Mouse (Mus musculus): ENCODE data around the gene Vmn1r221. TPM values are rescaled to one million over a fixed set of nuclear protein-coding genes. Genes with fewer than 3 reads are reported as not detected.

Vmn1r221 gene
- polyA plus RNA-seq (2014; fragmentation: Illumina TruSeq; extraction: RNeasy Lipid Tissue Mini Kit (QIAGEN cat#74804); ENCODE audit: low read depth, low replicate concordance), result not detected

DNA sequence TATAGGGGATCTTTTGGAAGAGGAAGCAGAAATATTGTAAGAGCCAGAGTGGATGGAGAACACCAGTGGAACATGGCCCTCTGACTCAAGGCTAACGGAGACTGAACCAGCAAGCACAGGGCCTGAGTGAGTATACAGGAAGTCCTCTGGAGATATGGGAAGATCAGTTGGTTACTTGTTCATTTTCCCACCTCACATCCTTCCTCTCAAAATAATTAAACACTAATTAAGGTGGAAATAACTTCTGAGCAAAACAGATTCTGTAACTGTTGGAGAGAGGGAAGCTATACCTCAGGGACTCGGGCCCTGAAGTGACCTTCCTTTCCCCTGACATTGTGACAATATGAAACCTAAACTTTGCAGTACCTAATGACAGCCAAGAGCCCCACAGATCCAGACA lies at the start of gene Vmn1r221:
Gene Vmn1r221 (plus strand): TSS at position 301 of the 400 bp plus-strand sequence.

DNA sequence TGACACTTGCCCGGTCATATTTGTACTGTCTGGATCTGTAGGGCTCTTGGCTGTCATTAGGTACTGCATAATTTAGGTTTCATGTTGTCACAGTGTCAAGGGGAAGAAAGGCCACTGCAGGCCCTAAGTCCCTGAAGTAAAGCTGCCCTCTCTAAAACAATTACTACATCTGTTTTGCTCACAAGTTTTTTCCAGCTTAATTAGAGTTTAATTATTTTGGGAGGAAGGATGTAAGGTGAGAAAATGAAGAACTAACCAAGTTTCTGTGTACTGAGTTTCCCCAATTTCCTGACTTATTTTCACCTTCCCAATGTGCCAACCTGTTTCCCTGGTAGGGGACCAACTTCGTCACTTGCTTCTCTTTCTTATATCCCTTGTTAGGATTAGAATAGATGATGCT lies 26.1 kb upstream of the Vmn1r221 start, which contains the start of gene Vmn1r220:
Gene Vmn1r220 (minus strand): TSS at position 101 of the 400 bp plus-strand sequence.

DNA sequence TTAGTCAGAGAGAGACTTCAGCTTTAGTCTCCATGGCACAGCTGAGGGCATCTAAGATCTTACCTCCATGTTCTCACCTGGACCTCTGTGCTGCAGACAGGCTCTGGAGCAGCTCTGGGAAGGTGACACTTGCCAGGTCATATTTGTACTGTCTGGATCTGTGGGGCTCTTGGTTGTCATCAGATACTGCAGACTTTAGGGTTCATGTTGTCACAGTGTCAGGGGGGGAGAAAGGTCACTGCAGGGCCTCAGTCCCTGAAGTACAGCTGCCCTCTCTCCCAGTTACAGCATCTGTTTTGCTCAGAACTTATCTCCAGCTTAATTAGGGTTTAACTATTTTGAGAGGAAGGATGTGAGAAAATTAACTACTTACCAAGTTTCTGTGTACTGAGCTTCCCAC lies 21.9 kb downstream of the Vmn1r221 start, which contains the start of gene Vmn1r222:
Gene Vmn1r222 (minus strand): TSS at position 101 of the 400 bp plus-strand sequence.

DNA sequence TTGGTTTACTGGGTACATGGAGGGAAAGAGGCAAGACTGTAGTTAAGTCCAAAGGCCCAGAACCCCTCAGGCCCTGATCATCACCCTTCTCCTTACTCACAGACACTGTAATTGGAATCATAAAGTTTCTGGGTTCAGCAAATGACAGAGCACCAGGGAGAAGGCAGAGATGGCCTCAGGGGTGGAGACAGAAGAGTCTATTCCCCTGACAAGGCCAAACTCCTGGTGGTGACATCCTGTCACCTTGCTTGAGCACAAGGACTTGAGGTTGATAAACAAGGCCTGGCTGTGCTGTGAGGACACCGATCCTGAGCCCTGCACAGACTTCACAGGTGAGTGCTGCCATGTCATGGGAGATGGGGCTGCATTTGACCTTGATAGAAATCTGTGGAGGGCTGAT lies 32.9 kb downstream of the Vmn1r221 start, which contains the start of gene Vmn1r223:
Gene Vmn1r223 (plus strand): TSS at position 301 of the 400 bp plus-strand sequence.

Other genes starting within 250 kb of the Vmn1r221 start
- not detected for gene Vmn1r213, start 206.5 kb upstream of the Vmn1r221 start, polyA plus RNA-seq (2014; fragmentation: Illumina TruSeq; extraction: RNeasy Lipid Tissue Mini Kit (QIAGEN cat#74804); ENCODE audit: low read depth, low replicate concordance)
- gene Vmn1r214, start 183.7 kb upstream of the Vmn1r221 start, polyA plus RNA-seq (2014; fragmentation: Illumina TruSeq; extraction: RNeasy Lipid Tissue Mini Kit (QIAGEN cat#74804); ENCODE audit: low read depth, low replicate concordance), result not detected
- gene Vmn1r215, start 146.1 kb upstream of the Vmn1r221 start, polyA plus RNA-seq (2014; fragmentation: Illumina TruSeq; extraction: RNeasy Lipid Tissue Mini Kit (QIAGEN cat#74804); ENCODE audit: low read depth, low replicate concordance), result not detected
- gene Vmn1r217, start 95.9 kb upstream of the Vmn1r221 start, polyA plus RNA-seq (2014; fragmentation: Illumina TruSeq; extraction: RNeasy Lipid Tissue Mini Kit (QIAGEN cat#74804); ENCODE audit: low read depth, low replicate concordance), result not detected
- gene Vmn1r218, start 81.0 kb upstream of the Vmn1r221 start, polyA plus RNA-seq (2014; fragmentation: Illumina TruSeq; extraction: RNeasy Lipid Tissue Mini Kit (QIAGEN cat#74804); ENCODE audit: low read depth, low replicate concordance), result not detected
- not detected for gene Vmn1r219, start 54.8 kb upstream of the Vmn1r221 start, polyA plus RNA-seq (2014; fragmentation: Illumina TruSeq; extraction: RNeasy Lipid Tissue Mini Kit (QIAGEN cat#74804); ENCODE audit: low read depth, low replicate concordance)
- gene Vmn1r220, start 26.2 kb upstream of the Vmn1r221 start, polyA plus RNA-seq (2014; fragmentation: Illumina TruSeq; extraction: RNeasy Lipid Tissue Mini Kit (QIAGEN cat#74804); ENCODE audit: low read depth, low replicate concordance), result 0.11 TPM
- gene Vmn1r222, start 21.8 kb downstream of the Vmn1r221 start, polyA plus RNA-seq (2014; fragmentation: Illumina TruSeq; extraction: RNeasy Lipid Tissue Mini Kit (QIAGEN cat#74804); ENCODE audit: low read depth, low replicate concordance), result 0.48 TPM
- not detected for gene Vmn1r223, start 33.0 kb downstream of the Vmn1r221 start, polyA plus RNA-seq (2014; fragmentation: Illumina TruSeq; extraction: RNeasy Lipid Tissue Mini Kit (QIAGEN cat#74804); ENCODE audit: low read depth, low replicate concordance)
- gene Zfp322a, start 155.1 kb downstream of the Vmn1r221 start, polyA plus RNA-seq (2014; fragmentation: Illumina TruSeq; extraction: RNeasy Lipid Tissue Mini Kit (QIAGEN cat#74804); ENCODE audit: low read depth, low replicate concordance), result 33.4 TPM
- gene Abt1, start 209.7 kb downstream of the Vmn1r221 start, polyA plus RNA-seq (2014; fragmentation: Illumina TruSeq; extraction: RNeasy Lipid Tissue Mini Kit (QIAGEN cat#74804); ENCODE audit: low read depth, low replicate concordance), result 1.4 TPM

Measured in testis, adult 10 weeks (tissue).